Mouse (Mus musculus) monocyte, adult 2 months (primary cell): ENCODE measurements around the gene Mcat.
"Not testable (repeated sequence)": the region's sequence is repeated elsewhere in the genome, so short reads cannot be mapped to it uniquely, and the experiment has no call there.

ENCODE experiments used
- DNase-seq, 2 experiments: peaks; one replicate each; pipeline ENCODE4 v3.0.0; 2022; ENCODE audit warnings: low spot score in 2 of 2, low read depth in 1 of 2

Mcat gene

DNA sequence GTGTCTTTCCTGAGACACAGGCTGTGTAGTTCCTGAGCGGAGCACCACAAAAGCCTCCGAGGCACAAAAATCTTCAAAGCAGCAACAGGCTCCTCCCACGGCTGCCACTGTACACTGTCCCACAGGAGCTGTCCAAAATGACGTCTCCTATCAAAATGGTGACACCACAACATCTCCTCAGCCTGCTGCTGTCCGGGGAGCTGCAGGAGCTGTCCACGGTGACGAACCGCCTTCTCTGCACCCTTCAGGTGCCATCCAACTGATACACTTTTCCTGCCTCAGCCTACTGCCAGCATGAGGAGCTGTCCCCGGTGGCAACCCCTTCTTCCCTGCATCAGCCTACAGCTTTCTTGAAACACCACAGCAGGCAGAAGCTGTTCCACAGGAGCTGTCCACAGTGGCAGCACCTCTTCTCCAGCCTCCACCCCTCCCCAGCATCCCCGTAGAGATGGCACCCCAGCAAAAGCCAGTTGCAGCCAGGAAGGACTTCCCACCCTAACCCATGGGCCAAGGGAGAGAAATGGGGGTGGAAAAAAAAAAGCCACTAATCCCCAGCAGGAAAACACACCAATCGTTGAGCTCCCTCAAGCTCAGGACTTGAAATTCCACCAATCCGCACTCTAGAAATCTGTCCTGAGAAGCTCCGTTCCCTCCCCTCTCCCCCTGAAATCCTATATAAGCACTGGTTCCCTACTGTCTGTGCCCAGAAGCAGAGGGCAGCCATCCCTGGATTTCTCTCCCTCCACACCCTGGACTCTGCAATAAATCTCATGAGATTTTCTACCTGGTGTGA lies 50.9 kb downstream of the Mcat start:
- no peak for DNase-seq

DNA sequence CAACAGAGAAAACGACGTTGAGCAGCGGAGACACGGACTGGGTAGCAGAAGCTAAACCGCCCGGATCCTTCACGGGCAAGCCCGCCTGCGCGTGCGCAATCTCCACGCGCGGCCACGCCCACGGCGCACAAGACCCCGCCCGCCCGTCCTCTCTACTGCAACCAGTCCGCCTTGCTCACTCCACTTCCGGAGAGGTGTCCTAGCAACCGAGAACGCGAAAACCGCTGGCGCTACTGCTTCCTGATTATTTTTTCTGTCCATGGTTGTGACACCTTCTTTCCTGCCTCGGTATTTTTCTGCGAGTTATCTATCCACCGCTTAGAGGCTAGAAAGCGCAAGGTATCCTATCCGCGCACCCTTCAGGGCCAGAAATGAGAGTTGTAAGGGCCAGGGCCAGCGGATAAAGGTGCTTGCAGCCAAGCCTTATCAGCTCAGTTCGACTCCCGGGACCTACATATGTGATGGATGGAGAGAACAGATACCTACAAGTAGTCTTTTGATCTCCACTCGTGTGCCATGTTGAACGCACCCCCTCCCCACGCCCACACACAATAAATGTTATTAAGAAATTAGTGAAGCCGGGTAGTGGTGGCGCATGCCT lies 52.7 kb downstream of the Mcat start, which contains the start of gene Ttll1:
TSS of gene Ttll1 (minus strand) at position 89 of the 601 bp plus-strand sequence.
- peak; percentile 92 to 95 for DNase-seq

DNA sequence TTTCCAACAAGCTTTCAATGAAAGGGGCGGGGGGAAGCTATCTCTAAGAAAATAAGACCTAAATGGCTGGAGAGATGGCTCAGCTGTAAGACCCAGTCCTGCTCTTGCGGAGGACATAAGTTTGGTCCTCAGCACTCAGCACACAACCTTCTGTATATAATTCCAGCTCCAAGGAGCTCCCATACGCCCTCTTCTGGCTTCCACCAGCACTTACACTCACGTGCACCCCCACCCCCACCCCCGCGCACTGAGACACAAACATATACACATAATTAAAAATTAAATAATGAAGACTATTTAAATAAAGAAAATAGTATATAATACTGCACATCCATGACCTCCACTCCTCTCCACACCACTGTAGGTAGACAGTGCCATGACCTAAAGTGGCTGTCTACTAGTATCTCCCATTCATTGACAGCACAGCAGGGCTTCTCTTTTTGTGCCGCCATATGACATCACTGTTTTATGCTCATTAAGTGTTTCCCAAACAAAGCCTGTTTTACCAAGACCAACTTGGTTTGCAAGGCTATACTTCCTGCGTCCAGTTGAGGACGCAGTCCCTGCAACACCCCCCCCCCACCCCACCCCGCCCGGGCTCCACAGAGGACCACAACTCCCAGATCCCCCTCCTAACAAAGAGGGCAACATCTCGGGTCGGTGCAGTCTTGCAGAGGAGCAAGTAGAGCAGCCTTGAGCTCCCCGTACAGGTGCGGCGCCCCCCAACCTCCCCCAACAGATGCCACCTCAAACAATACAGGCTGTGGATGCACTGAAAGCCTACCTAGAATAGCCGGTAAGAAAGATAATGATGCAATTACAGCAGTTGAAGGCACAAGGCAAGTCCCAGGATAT lies 53.4 kb downstream of the Mcat start:
- no peak for DNase-seq

DNA sequence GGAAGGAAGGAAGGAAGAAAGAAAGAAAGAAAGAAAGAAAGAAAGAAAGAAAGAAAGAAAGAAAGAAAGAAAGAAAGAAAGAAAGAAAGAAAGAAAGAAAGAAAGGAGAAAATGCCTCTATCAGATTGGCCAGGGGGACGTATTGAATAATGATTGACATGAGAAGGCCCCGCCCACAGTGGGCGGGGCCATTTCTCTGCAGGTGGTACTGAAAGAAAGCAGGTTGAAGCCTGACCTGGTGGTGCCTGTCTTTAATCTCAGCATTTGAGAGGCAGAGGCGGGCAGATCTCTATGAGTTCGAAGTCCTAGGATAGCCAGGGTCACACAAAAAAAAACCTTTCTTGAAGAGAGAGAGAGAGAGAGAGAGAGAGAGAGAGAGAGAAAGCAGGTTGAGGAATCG lies 62.1 kb downstream of the Mcat start:
- DNase-seq = not testable (repeated sequence)

DNA sequence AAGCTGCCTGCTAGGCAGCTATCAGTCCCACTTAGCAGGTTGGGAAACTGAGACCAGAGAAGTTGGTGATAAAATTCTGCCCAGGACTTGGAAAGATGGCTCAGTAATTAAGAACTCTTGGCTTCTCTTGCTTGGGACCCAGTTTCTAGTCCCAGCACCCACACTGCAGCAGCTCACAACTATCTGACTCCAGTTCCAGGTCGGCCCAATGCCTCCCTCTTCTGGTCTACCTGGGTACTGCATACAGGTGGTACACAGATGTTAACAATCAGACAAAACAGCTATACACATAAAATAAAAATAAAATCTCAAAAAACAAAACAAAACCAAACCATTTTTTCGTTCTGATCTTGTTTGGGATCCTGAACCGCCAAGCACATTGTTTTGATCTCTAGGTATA lies 63.2 kb downstream of the Mcat start:
- peak in 1 of 2 experiments; percentile 14 for DNase-seq

DNA sequence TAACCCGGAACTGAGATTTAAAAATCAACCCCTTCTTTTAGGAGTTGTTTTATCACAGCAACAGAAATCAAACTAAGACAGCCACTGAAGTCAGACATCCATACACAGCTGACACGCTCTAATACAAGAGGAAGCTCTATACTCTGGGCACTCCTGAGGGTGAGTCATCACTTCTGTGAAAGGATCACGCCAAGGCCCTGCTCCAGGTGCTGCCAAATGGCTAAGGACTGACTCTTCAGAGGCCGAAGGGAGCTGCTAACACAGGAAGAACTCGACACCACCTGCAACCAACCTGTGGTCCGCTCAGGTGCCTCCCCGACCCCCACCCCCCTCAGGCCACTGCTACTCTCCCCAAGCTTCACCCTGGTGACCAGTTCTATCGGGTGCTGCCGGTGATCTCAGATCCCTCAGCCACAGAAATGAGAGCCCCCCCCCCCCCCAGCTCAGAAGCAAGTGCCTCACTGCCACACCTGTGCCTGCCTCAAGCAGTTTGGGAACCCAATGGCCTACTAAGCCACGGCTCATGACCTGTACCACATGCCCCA lies 64.3 kb downstream of the Mcat start:
- no peak for DNase-seq

DNA sequence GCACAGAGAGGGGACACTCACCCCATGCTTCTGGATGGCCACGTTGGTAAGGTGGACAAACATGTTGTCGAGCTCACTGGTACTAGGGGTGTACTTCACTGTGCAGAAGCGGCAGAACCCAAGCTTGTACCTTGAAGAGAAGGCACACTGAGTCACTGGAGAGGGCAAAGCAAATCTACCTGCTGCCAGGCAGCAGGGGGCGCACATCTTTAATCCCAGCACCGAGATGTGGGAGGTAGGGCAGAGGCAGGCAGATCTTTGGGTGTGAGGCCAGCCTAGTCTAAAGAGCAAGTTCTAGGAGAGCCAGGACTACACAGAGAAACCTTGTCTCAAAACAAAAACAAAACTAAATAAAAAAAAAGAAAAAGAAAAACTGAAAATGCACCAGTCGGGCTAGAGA lies 66.3 kb downstream of the Mcat start:
- DNase-seq = no peak
